In the genomic region with DNA sequence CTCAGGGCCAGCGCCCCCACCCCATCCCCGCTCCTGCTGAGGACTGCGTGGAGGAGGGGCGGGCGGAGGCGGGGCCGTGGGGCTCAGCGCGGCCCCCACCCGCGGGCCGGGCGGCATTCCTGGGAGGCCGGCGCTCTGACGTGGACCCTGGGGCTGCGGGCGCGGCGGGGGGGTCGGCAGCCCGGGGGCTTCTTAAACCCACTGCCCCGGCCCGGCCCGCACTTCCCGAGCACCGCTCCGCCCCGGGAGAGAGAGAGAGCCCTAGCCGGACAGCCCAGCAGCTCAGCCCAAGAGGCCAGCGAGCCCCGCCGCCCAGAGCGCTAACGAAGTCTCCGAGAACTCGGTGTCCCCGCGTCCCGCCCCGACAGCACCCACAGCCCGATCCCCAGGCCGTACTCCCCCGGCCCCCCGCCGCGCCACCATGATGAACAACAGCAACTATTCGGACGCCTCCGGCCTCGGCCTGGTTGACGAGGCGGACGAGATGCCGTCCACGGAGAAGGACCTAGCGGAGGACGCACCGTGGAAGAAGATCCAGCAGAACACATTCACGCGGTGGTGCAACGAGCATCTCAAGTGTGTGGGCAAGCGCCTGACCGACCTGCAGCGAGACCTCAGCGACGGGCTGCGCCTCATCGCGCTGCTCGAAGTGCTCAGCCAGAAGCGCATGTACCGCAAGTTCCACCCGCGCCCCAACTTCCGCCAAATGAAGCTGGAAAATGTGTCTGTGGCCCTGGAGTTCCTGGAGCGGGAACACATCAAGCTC, we compare ENCODE assay signal across 8 mouse cellular contexts. TPM values are rescaled to one million over a fixed set of nuclear protein-coding genes. Genes with fewer than 3 reads are reported as not detected.
DNase-seq lines count a peak whose midpoint lies in the region; ATAC-seq lines count a peak whose summit lies in the region.

A gene (plus strand): TSS at position 219 of the 766 bp plus-strand sequence.

- no peaks in the 10 kb centered on the region for H3K9me3 ChIP-seq in forebrain, embryonic 11.5 days (ENCODE audit: control insufficient read depth, low read length)
- H3K9me3 ChIP-seq in neural tube, embryonic 11.5 days (ENCODE audit: control insufficient read depth, low read length): no peaks in the 10 kb centered on the region

- WGBS in forebrain, embryonic 11.5 days: under 1% methylated on average over 66 of the region's 77 CpGs
- WGBS in neural tube, embryonic 11.5 days: under 1% methylated on average over 72 of the region's 77 CpGs

- DNase-seq in ES-CJ7 (ENCODE audit: low read depth, low spot score) (peak; percentile 23), R1 (ENCODE audit: low read depth, low spot score) (peak; percentile 28), liver (peak; percentile 35)
- DNase-seq in forebrain, embryonic 11.5 days (ENCODE audit: low spot score): peak; percentile 72
- peak; percentile 70 to 75 for DNase-seq in heart, postnatal 14 days
- DNase-seq in neural tube, embryonic 11.5 days (ENCODE audit: low spot score): peak; percentile 53
- DNase-seq in thymus, postnatal 25 days: no peak
- no peak for DNase-seq in right cerebral cortex, postnatal 36 days (ENCODE audit: low spot score in 2 of 2)

- H3K4me1 ChIP-seq in forebrain, embryonic 11.5 days (replicated peaks; ENCODE audit: control insufficient read depth, insufficient read depth, low read length): peaks cover 23% of the 10 kb centered on the region
- peaks cover 30% of the 10 kb centered on the region for H3K4me1 ChIP-seq in neural tube, embryonic 11.5 days (ENCODE audit: control insufficient read depth, insufficient read depth, low read length)

- ATAC-seq in forebrain, embryonic 11.5 days (replicated peaks; ENCODE audit: low FRiP score): no peak
- no peak for ATAC-seq in neural tube, embryonic 11.5 days (ENCODE audit: insufficient read depth, low FRiP score, low TSS enrichment)

- H3K9ac ChIP-seq in forebrain, embryonic 11.5 days (ENCODE audit: low read length): peak within 1 kb of the TSS; percentile 48
- peak within 1 kb of the TSS; percentile 48 for H3K9ac ChIP-seq in neural tube, embryonic 11.5 days (ENCODE audit: low read length)

- intact Hi-C loops in heart, postnatal 14 days (cut with DNase I): loop anchor here (5.0 kb wide), 1 partner anchor 86 kb away; a partner anchor contains a TSS

- no peak within 1 kb of the TSS for H3K27ac ChIP-seq in forebrain, embryonic 11.5 days (ENCODE audit: low read depth, low read length)
- no peak within 1 kb of the TSS for H3K27ac ChIP-seq in neural tube, embryonic 11.5 days (ENCODE audit: low read depth, low read length)

- no peaks in the 10 kb centered on the region for H3K36me3 ChIP-seq in forebrain, embryonic 11.5 days (ENCODE audit: control insufficient read depth, insufficient read depth, low read length)
- no peaks in the 10 kb centered on the region for H3K36me3 ChIP-seq in neural tube, embryonic 11.5 days (ENCODE audit: control insufficient read depth, insufficient read depth, low read length)

- peak within 1 kb of the TSS; percentile 40 for H3K4me3 ChIP-seq in forebrain, embryonic 11.5 days (ENCODE audit: low read depth, low read length)
- H3K4me3 ChIP-seq in neural tube, embryonic 11.5 days (ENCODE audit: low read depth, low read length): peak within 1 kb of the TSS; percentile 40

- H3K27me3 ChIP-seq in forebrain, embryonic 11.5 days (ENCODE audit: control insufficient read depth, insufficient read depth, low read length): peaks cover 37% of the 10 kb centered on the region
- peaks cover 30% of the 10 kb centered on the region for H3K27me3 ChIP-seq in neural tube, embryonic 11.5 days (ENCODE audit: control insufficient read depth, insufficient read depth, low read length)

- H3K4me2 ChIP-seq in forebrain, embryonic 11.5 days (ENCODE audit: low read depth, low read length, severe bottlenecking): peak within 1 kb of the TSS; percentile 74
- H3K4me2 ChIP-seq in neural tube, embryonic 11.5 days (ENCODE audit: low read depth): peak within 1 kb of the TSS; percentile 62

RNA-seq across cellular contexts. Expression of the gene that starts here (rescaled TPM):
- 2.4 and 2.6 TPM in 2 replicates for polyA plus RNA-seq in forebrain, embryonic 11.5 days (2014; fragmentation: Nextera tagmentation; extraction: Ambion mirVana)
- total RNA-seq in heart, postnatal 14 days (2021): 100 to 1,000 TPM; 146 to 175 TPM
- 4.6 and 5.8 TPM in 2 replicates for polyA plus RNA-seq in neural tube, embryonic 11.5 days (2014; fragmentation: Nextera tagmentation; extraction: Ambion mirVana)

Comparison
In these comparisons a context has a peak if more than half of its experiments do, and no peak if none do; other contexts are left out.
1. DNase-seq: peak in ES-CJ7 (single experiment), R1 (single experiment), forebrain, embryonic 11.5 days (single experiment), heart, postnatal 14 days (2 of 2), liver (single experiment) and neural tube, embryonic 11.5 days (single experiment); none in thymus, postnatal 25 days (single experiment) and right cerebral cortex, postnatal 36 days (0 of 2).